Mouse (Mus musculus): Measurements from ENCODE around the gene Zc3h10. TPM values are rescaled to one million over a fixed set of nuclear protein-coding genes. Genes with fewer than 3 reads are reported as not detected.
"Not testable (repeated sequence)": the region's sequence is repeated elsewhere in the genome, so short reads cannot be mapped to it uniquely, and the experiment has no call there.

Zc3h10 gene
- polyA plus RNA-seq, 1 experiment from 2014 or later = 4.9 TPM

DNA sequence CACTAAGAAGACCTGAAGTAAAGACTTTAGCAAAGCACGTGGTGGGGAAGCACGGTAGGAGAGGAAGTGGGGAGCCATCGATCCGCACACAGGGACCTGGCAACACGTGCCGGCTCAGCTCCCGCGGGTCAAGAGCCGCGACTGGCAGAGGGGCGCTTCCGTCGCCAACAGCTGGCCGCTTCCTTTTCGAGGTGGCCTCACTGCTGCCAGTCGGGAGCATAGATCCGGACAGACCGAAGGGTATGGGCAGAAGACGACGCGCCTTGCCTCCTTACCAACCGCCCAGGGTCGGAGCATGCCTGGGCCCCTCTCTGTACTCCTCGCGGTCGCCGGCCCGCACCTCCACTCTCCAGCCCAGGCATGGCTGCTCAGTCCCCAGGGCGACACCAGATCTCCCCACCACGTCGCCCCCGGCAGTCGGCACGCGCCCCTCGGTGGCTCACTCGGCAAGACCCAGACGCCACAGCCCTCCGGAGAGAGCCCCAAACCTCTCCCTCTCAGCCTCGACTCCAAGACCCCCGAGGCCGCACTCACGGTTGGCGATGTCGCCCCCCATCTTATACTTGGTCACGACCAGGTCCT is 17.7 kb upstream of the Zc3h10 start:
- Histone ChIP-seq H3K9me3 (replicated peaks; ENCODE audit: control insufficient read depth, low read length) (no peaks in the 10 kb centered on the region), H3K9ac (ENCODE audit: low read depth, low read length) (peak overlapping the region; percentile 97), H3K27me3 (ENCODE audit: control insufficient read depth, insufficient read depth, low read depth, low read length) (no peaks in the 10 kb centered on the region), H3K27ac (ENCODE audit: low read length) (peak overlapping the region; percentile 99), H3K4me2 (ENCODE audit: low read depth, low read length) (peak overlapping the region; percentile 95), H3K4me1 (ENCODE audit: control insufficient read depth, low read depth, low read length) (peaks cover 19% of the 10 kb centered on the region), H3K4me3 (ENCODE audit: low read depth, low read length) (peak overlapping the region; percentile 94), H3K36me3 (ENCODE audit: control insufficient read depth, insufficient read depth) (peaks cover 21% of the 10 kb centered on the region)
- under 1% methylated on average over 45 of the region's 46 CpGs for WGBS (ENCODE audit: insufficient replicate concordance)
- 0 out of 2 replicates have a peak, but pooled peaks have one; percentile 6 for ATAC-seq (ENCODE audit: low read depth)

DNA sequence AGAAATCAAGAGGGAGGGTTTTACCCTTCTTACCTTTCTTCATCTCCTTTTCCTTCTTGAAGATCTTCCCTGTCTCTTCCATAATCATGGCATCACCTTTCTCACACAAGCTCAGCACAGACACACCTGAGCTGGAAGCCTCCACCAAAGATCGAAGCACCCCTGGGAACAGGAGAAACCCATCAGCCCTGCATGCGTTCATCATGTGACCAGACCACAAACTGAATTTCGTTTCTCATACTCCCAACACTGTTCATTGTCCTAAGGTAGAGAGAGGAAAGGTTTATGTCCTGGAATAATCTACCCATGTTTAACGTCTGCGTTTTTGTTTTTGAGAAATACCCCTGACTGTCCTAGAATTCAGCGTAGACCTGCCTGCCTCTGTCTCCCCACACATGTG is 16.0 kb upstream of the Zc3h10 start:
- Histone ChIP-seq H3K27ac (ENCODE audit: low read length) (no peak overlapping the region), H3K4me1 (ENCODE audit: control insufficient read depth, low read depth, low read length) (peaks cover 19% of the 10 kb centered on the region), H3K9ac (ENCODE audit: low read depth, low read length) (no peak overlapping the region), H3K9me3 (replicated peaks; ENCODE audit: control insufficient read depth, low read length) (no peaks in the 10 kb centered on the region), H3K4me3 (ENCODE audit: low read depth, low read length) (peak overlapping the region; percentile 5; the same call in 1 of the 2 replicates), H3K36me3 (ENCODE audit: control insufficient read depth, insufficient read depth) (peaks cover 37% of the 10 kb centered on the region), H3K4me2 (ENCODE audit: low read depth, low read length) (peak overlapping the region; percentile 95; the same call in 1 of the 2 replicates), H3K27me3 (ENCODE audit: control insufficient read depth, insufficient read depth, low read depth, low read length) (no peaks in the 10 kb centered on the region)
- no peak for ATAC-seq (ENCODE audit: low read depth)
- 64% methylated on average over 6 of the region's 6 CpGs for WGBS (ENCODE audit: insufficient replicate concordance)

DNA sequence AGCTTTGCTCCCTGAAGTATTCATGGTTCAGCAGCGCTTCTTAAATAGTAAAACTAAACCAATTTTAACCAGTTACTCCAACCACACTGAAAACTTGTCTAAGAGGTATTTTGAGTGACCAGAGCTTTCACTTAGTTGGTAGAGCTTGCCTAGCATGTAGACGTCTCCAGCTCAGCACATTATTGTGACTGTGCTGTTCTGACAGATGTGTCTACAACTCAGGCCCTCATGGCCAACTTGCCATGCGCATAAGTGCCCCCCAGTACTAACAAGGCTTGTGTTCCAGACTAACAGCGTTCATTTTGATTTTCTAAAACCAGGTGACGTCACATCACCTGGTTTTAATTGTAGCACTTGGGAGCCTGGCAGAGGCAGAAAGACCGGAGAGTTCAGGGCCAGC is 9.4 kb upstream of the Zc3h10 start:
- no peak for ATAC-seq (ENCODE audit: low read depth)
- H3K4me1 ChIP-seq (ENCODE audit: control insufficient read depth, low read depth, low read length) = no peaks in the 10 kb centered on the region
- H3K27ac ChIP-seq (ENCODE audit: low read length) = no peak overlapping the region
- no peaks in the 10 kb centered on the region for H3K9me3 ChIP-seq (replicated peaks; ENCODE audit: control insufficient read depth, low read length)
- H3K4me2 ChIP-seq (ENCODE audit: low read depth, low read length) = no peak overlapping the region
- no peak overlapping the region for H3K9ac ChIP-seq (ENCODE audit: low read depth, low read length)
- H3K36me3 ChIP-seq (ENCODE audit: control insufficient read depth, insufficient read depth) = peaks cover 40% of the 10 kb centered on the region
- H3K4me3 ChIP-seq (ENCODE audit: low read depth, low read length) = no peak overlapping the region
- 82% methylated on average over 6 of the region's 6 CpGs for WGBS (ENCODE audit: insufficient replicate concordance)
- no peaks in the 10 kb centered on the region for H3K27me3 ChIP-seq (ENCODE audit: control insufficient read depth, insufficient read depth, low read depth, low read length)

DNA sequence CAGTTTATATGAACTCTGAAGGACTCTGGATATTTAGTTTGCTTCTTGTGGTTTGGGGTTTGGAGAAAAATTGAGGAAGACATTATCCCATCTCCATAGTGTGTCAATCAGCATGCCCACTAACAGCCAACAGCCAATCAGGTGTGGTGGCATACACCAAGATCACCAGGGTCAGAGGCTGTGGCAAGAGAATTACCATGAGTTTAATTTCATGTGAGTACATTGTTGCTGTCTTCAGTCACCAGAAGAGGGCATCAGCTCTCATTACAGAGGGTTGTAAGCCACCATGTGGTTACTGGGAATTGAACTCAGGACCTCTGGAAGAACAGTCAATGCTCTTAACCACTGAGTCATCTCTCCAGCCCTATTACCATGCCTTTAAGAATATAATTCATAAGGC is 8.7 kb upstream of the Zc3h10 start:
- Histone ChIP-seq H3K4me2 (ENCODE audit: low read depth, low read length) (no peak overlapping the region), H3K27me3 (ENCODE audit: control insufficient read depth, insufficient read depth, low read depth, low read length) (no peaks in the 10 kb centered on the region), H3K36me3 (ENCODE audit: control insufficient read depth, insufficient read depth) (peaks cover 37% of the 10 kb centered on the region), H3K9ac (ENCODE audit: low read depth, low read length) (no peak overlapping the region), H3K4me1 (ENCODE audit: control insufficient read depth, low read depth, low read length) (no peaks in the 10 kb centered on the region), H3K27ac (ENCODE audit: low read length) (no peak overlapping the region), H3K4me3 (ENCODE audit: low read depth, low read length) (no peak overlapping the region), H3K9me3 (replicated peaks; ENCODE audit: control insufficient read depth, low read length) (no peaks in the 10 kb centered on the region)
- ATAC-seq (ENCODE audit: low read depth) = no peak

DNA sequence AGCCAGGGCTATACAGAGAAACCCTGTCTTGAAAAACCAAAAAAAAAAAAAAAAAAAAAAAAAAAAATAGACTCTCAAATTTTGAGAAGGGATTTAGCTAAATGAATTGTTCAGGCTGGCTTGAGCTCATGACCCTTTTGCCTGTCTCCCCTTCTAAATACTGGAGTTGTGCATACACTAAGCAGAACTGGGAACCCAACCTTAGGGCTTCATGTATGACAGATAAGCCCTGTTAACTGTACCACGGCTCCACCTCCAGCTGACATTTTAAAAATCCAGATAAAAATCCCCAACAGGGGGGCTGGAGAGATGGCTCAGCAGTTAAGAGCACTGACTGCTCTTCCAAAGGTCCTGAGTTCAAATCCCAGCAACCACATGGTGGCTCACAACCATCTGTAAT is 8.0 kb upstream of the Zc3h10 start:
- H3K4me2 ChIP-seq (ENCODE audit: low read depth, low read length); H3K4me1 ChIP-seq (ENCODE audit: control insufficient read depth, low read depth, low read length); H3K27ac ChIP-seq (ENCODE audit: low read length); H3K27me3 ChIP-seq (ENCODE audit: control insufficient read depth, insufficient read depth, low read depth, low read length); ATAC-seq (ENCODE audit: low read depth); H3K9ac ChIP-seq (ENCODE audit: low read depth, low read length); H3K4me3 ChIP-seq (ENCODE audit: low read depth, low read length); H3K9me3 ChIP-seq (replicated peaks; ENCODE audit: control insufficient read depth, low read length): not testable (repeated sequence)
- peaks cover 32% of the 10 kb centered on the region for H3K36me3 ChIP-seq (ENCODE audit: control insufficient read depth, insufficient read depth)
- 30% methylated on average over 1 of the region's 1 CpGs for WGBS (ENCODE audit: insufficient replicate concordance)

DNA sequence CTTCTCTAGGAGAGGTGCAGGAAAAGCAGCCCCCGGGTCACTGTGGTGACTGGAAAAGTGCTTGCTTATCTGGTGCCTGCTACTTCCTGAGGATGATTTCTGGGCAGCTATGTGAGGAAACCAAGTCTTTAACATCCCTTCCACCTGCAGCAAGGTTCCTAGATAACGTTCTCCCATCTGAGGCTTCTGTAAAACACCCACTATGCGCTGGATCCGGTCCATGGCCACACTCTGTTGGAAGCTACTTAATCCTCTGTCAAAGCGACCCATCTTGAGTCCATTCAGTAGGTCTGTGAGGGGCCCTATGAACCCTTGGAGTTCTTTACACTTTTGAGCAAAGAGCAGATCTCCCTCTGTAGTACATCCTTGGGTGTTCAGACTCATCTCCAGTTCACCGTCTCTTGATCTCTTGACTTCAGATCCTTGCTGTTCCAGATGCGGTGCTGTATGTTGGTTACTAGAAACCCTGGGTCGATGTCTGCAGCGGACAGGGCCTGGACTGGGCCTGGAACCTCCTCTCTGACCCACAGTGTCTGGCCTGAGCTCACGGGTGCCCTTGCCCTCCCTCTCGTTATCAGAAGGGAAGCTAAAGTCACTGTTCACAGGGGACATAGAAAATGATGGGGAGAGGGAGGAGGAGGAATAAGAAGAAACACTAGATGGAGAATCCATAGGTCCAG is 2.7 kb upstream of the Zc3h10 start:
- H3K4me3 ChIP-seq (ENCODE audit: low read depth, low read length); H3K9me3 ChIP-seq (replicated peaks; ENCODE audit: control insufficient read depth, low read length); H3K4me2 ChIP-seq (ENCODE audit: low read depth, low read length); ATAC-seq (ENCODE audit: low read depth); H3K36me3 ChIP-seq (ENCODE audit: control insufficient read depth, insufficient read depth); H3K27ac ChIP-seq (ENCODE audit: low read length); H3K9ac ChIP-seq (ENCODE audit: low read depth, low read length); H3K27me3 ChIP-seq (ENCODE audit: control insufficient read depth, insufficient read depth, low read depth, low read length): not testable (repeated sequence)
- WGBS (ENCODE audit: insufficient replicate concordance) = 62% methylated on average over 11 of the region's 11 CpGs
- peaks cover 12% of the 10 kb centered on the region for H3K4me1 ChIP-seq (ENCODE audit: control insufficient read depth, low read depth, low read length)

DNA sequence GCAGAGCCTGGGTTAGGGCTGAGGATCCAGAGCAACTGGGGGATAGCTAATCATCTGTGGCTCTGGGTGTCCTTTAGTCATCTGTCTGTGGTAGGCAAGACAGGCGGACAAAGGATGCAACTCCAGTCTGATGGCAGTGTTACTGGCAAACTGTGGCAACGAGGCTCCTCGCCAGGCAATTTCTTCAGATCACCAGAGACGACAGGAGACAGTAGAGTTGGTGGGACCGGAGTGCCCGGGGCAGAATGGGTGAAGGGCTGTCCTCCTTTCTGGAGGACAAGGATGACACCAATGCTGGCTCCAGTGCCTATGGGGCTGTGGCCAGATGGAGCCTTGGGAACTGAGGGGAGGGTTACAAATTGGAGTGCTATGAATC is 2.1 kb upstream of the Zc3h10 start:
- H3K36me3 ChIP-seq (ENCODE audit: control insufficient read depth, insufficient read depth); ATAC-seq (ENCODE audit: low read depth); H3K27me3 ChIP-seq (ENCODE audit: control insufficient read depth, insufficient read depth, low read depth, low read length); H3K9me3 ChIP-seq (replicated peaks; ENCODE audit: control insufficient read depth, low read length): not testable (repeated sequence)
- peak overlapping the region; percentile 86 for H3K4me2 ChIP-seq (ENCODE audit: low read depth, low read length)
- H3K27ac ChIP-seq (ENCODE audit: low read length) = peak overlapping the region; percentile 65
- H3K9ac ChIP-seq (ENCODE audit: low read depth, low read length) = peak overlapping the region; percentile 44; the same call in 1 of the 2 replicates
- peak overlapping the region; percentile 16; the same call in 1 of the 2 replicates for H3K4me3 ChIP-seq (ENCODE audit: low read depth, low read length)
- 65% methylated on average over 6 of the region's 6 CpGs for WGBS (ENCODE audit: insufficient replicate concordance)
- H3K4me1 ChIP-seq (ENCODE audit: control insufficient read depth, low read depth, low read length) = peaks cover 12% of the 10 kb centered on the region

DNA sequence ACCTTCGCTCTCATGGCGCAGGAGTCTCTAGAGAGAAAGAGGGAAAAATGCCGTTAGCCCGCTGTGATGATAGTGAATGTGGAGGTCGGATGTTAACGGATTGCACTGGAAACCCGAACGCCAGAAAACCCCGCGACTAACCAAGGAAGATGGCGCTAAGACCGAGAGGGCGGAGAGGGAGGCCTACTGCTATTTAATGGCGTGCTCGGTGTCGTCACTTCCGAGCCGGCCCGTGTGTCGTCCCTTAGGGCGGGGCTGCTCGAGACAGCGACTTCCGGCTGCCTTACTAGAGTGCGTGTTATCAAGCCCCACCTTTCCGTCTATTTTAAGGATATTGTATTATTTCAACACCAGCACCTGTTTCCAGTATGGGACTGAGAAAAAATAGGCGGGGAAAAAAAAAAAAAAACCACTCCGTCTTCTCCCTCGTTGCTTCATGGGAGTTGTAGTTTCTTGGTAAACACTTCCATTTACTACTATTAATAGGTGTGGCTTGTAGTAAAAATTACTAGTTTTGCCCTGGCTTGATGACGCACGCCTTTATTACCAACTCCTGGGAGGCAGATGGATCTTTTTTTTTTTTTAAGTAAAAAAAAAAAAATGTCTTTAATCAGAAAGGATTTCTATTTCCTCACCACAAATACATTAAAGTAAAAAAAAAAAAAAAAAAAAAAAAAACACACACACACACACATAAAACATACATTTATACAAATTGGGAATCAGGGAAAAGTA is 1.5 kb upstream of the Zc3h10 start, which contains the start of gene Rpl41:
TSS of gene Rpl41 (minus strand) at position 359 of the 735 bp plus-strand sequence.
- Histone ChIP-seq H3K36me3 (ENCODE audit: control insufficient read depth, insufficient read depth) (peaks cover 15% of the 10 kb centered on the region), H3K27me3 (ENCODE audit: control insufficient read depth, insufficient read depth, low read depth, low read length) (no peaks in the 10 kb centered on the region), H3K9me3 (replicated peaks; ENCODE audit: control insufficient read depth, low read length) (no peaks in the 10 kb centered on the region), H3K4me1 (ENCODE audit: control insufficient read depth, low read depth, low read length) (peaks cover 12% of the 10 kb centered on the region), H3K9ac (ENCODE audit: low read depth, low read length) (peak within 1 kb of the TSS; percentile 76), H3K4me2 (ENCODE audit: low read depth, low read length) (peak within 1 kb of the TSS; percentile 86), H3K4me3 (ENCODE audit: low read depth, low read length) (peak within 1 kb of the TSS; percentile 75), H3K27ac (ENCODE audit: low read length) (peak within 1 kb of the TSS; percentile 83)
- peak; percentile 84 for ATAC-seq (ENCODE audit: low read depth)
- WGBS (ENCODE audit: insufficient replicate concordance) = 0% methylated on average over 31 of the region's 31 CpGs
